Mouse (Mus musculus): ENCODE measurements at regions not wholly inside any gene's neighbourhood (a gene's known extent, or its start where the extent isn't known, plus 50 kb on each side); places are given as distances from the start of the nearest gene placed in this dataset.
A peak's percentile ranks its signal among the peaks of the same experiment; 100 is the strongest.

GRCm38 (mm10) chr8:76478966-76479365 is 420.3 kb upstream of the Nr3c2 start:
- H3K27me3 ChIP-seq (ENCODE audit: control insufficient read depth, insufficient read depth, low read length) = no peaks in the 10 kb centered on the region
- 85% methylated on average over 4 of the region's 4 CpGs for WGBS
- H3K36me3 ChIP-seq (ENCODE audit: control insufficient read depth, insufficient read depth, low read length) = no peaks in the 10 kb centered on the region
- DNase-seq (ENCODE audit: low spot score) = no peak
- H3K27ac ChIP-seq (replicated peaks; ENCODE audit: low read depth, low read length) = no peak overlapping the region
- H3K4me2 ChIP-seq (replicated peaks; ENCODE audit: low read depth, low read length, severe bottlenecking) = no peak overlapping the region
- H3K9me3 ChIP-seq (ENCODE audit: control insufficient read depth, low read length) = no peaks in the 10 kb centered on the region
- H3K4me3 ChIP-seq (replicated peaks; ENCODE audit: low read length) = no peak overlapping the region
- no peaks in the 10 kb centered on the region for H3K4me1 ChIP-seq (ENCODE audit: control insufficient read depth, insufficient read depth, low read length)
- TF ChIP-seq POLR2A (IDR thresholded peaks at IDR 0.05; ENCODE audit: borderline replicate concordance, extremely low read depth, insufficient read depth, insufficient read length) = no peak
- ATAC-seq (ENCODE audit: low FRiP score, low read depth) = no peak
- H3K9ac ChIP-seq (ENCODE audit: low read depth, low read length, severe bottlenecking) = no peak overlapping the region

GRCm38 (mm10) chr8:76503621-76504020 is 395.6 kb upstream of the Nr3c2 start:
- H3K9me3 ChIP-seq (ENCODE audit: control insufficient read depth, low read length) = no peaks in the 10 kb centered on the region
- WGBS = 94% methylated on average over 1 of the region's 1 CpGs
- H3K36me3 ChIP-seq (ENCODE audit: control insufficient read depth, insufficient read depth, low read length) = no peaks in the 10 kb centered on the region
- H3K27ac ChIP-seq (replicated peaks; ENCODE audit: low read depth, low read length) = no peak overlapping the region
- no peaks in the 10 kb centered on the region for H3K27me3 ChIP-seq (ENCODE audit: control insufficient read depth, insufficient read depth, low read length)
- H3K9ac ChIP-seq (ENCODE audit: low read depth, low read length, severe bottlenecking) = no peak overlapping the region
- H3K4me3 ChIP-seq (replicated peaks; ENCODE audit: low read length) = no peak overlapping the region
- no peak for TF ChIP-seq POLR2A (IDR thresholded peaks at IDR 0.05; ENCODE audit: borderline replicate concordance, extremely low read depth, insufficient read depth, insufficient read length)
- H3K4me1 ChIP-seq (ENCODE audit: control insufficient read depth, insufficient read depth, low read length) = no peaks in the 10 kb centered on the region
- DNase-seq (ENCODE audit: low spot score) (no peak), ATAC-seq (ENCODE audit: low FRiP score, low read depth) (no peak)
- H3K4me2 ChIP-seq (replicated peaks; ENCODE audit: low read depth, low read length, severe bottlenecking) = no peak overlapping the region

GRCm38 (mm10) chr8:76507247-76507646 is 392.0 kb upstream of the Nr3c2 start:
- no peaks in the 10 kb centered on the region for H3K36me3 ChIP-seq (ENCODE audit: control insufficient read depth, insufficient read depth, low read length)
- no peaks in the 10 kb centered on the region for H3K4me1 ChIP-seq (ENCODE audit: control insufficient read depth, insufficient read depth, low read length)
- H3K27me3 ChIP-seq (ENCODE audit: control insufficient read depth, insufficient read depth, low read length) = no peaks in the 10 kb centered on the region
- H3K27ac ChIP-seq (replicated peaks; ENCODE audit: low read depth, low read length) = no peak overlapping the region
- WGBS = 74% methylated on average over 3 of the region's 3 CpGs
- no peak for ATAC-seq (ENCODE audit: low FRiP score, low read depth)
- H3K9me3 ChIP-seq (ENCODE audit: control insufficient read depth, low read length) = no peaks in the 10 kb centered on the region
- no peak overlapping the region for H3K4me3 ChIP-seq (replicated peaks; ENCODE audit: low read length)
- TF ChIP-seq POLR2A (IDR thresholded peaks at IDR 0.05; ENCODE audit: borderline replicate concordance, extremely low read depth, insufficient read depth, insufficient read length) = no peak
- no peak overlapping the region for H3K9ac ChIP-seq (ENCODE audit: low read depth, low read length, severe bottlenecking)
- no peak overlapping the region for H3K4me2 ChIP-seq (replicated peaks; ENCODE audit: low read depth, low read length, severe bottlenecking)
- no peak for DNase-seq (ENCODE audit: low spot score)

- H3K4me3 ChIP-seq (replicated peaks; ENCODE audit: low read length) = no peak overlapping the region
- no peak overlapping the region for H3K27ac ChIP-seq (replicated peaks; ENCODE audit: low read depth, low read length)
- H3K4me2 ChIP-seq (replicated peaks; ENCODE audit: low read depth, low read length, severe bottlenecking) = no peak overlapping the region
- TF ChIP-seq POLR2A (IDR thresholded peaks at IDR 0.05; ENCODE audit: borderline replicate concordance, extremely low read depth, insufficient read depth, insufficient read length) = no peak
- ATAC-seq (ENCODE audit: low FRiP score, low read depth) = no peak
- H3K27me3 ChIP-seq (ENCODE audit: control insufficient read depth, insufficient read depth, low read length) = no peaks in the 10 kb centered on the region
- DNase-seq (ENCODE audit: low spot score) = peak; percentile 26
- H3K4me1 ChIP-seq (ENCODE audit: control insufficient read depth, insufficient read depth, low read length) = no peaks in the 10 kb centered on the region
- H3K9me3 ChIP-seq (ENCODE audit: control insufficient read depth, low read length) = no peaks in the 10 kb centered on the region
- no peak overlapping the region for H3K9ac ChIP-seq (ENCODE audit: low read depth, low read length, severe bottlenecking)
- no peaks in the 10 kb centered on the region for H3K36me3 ChIP-seq (ENCODE audit: control insufficient read depth, insufficient read depth, low read length)
Observed at GRCm38 (mm10) chr8:76509201-76509600, 390.0 kb upstream of the Nr3c2 start.

GRCm38 (mm10) chr8:76514132-76514531 is 385.1 kb upstream of the Nr3c2 start:
- ATAC-seq (ENCODE audit: low FRiP score, low read depth) (no peak), DNase-seq (ENCODE audit: low spot score) (no peak)
- H3K9ac ChIP-seq (ENCODE audit: low read depth, low read length, severe bottlenecking) = no peak overlapping the region
- H3K36me3 ChIP-seq (ENCODE audit: control insufficient read depth, insufficient read depth, low read length) = no peaks in the 10 kb centered on the region
- H3K4me2 ChIP-seq (replicated peaks; ENCODE audit: low read depth, low read length, severe bottlenecking) = no peak overlapping the region
- no peaks in the 10 kb centered on the region for H3K9me3 ChIP-seq (ENCODE audit: control insufficient read depth, low read length)
- no peaks in the 10 kb centered on the region for H3K27me3 ChIP-seq (ENCODE audit: control insufficient read depth, insufficient read depth, low read length)
- no peak overlapping the region for H3K27ac ChIP-seq (replicated peaks; ENCODE audit: low read depth, low read length)
- TF ChIP-seq POLR2A (IDR thresholded peaks at IDR 0.05; ENCODE audit: borderline replicate concordance, extremely low read depth, insufficient read depth, insufficient read length) = no peak
- H3K4me3 ChIP-seq (replicated peaks; ENCODE audit: low read length) = no peak overlapping the region
- H3K4me1 ChIP-seq (ENCODE audit: control insufficient read depth, insufficient read depth, low read length) = no peaks in the 10 kb centered on the region
- 76% methylated on average over 1 of the region's 1 CpGs for WGBS

Measured in limb, embryonic 14.5 days (tissue).